Mouse (Mus musculus) kidney, embryonic 14.5 days (tissue): Measurements from ENCODE around the gene Anks1b. TPM values are rescaled to one million over a fixed set of nuclear protein-coding genes. Genes with fewer than 3 reads are reported as not detected.

ENCODE experiments used
- ATAC-seq: fragments of 200-750 bp; cut with Nextera tagmentation; 2 replicates; pipeline ENCODE4 v1.8.0; 2017; ENCODE audit warnings: moderate number of reproducible peaks, mild to moderate bottlenecking, moderate TSS enrichment, moderate library complexity; ENCODE audit not compliant: low FRiP score, low TSS enrichment
- H3K27ac ChIP-seq: fragments of 300-500 bp; sonication (generic); 2 replicates; pipeline ENCODE4 v1.5.1; 2014; ENCODE audit warnings: low read depth, mild to moderate bottlenecking, low read length, moderate library complexity, mixed read lengths
- H3K27me3 ChIP-seq: fragments of 300-500 bp; sonication (generic); 2 replicates; pipeline ENCODE4 v1.6.1; 2014; ENCODE audit warnings: mild to moderate bottlenecking, low read length; ENCODE audit not compliant: control insufficient read depth, insufficient read depth
- H3K36me3 ChIP-seq: fragments of 300-500 bp; sonication (generic); 2 replicates; pipeline ENCODE4 v1.6.1; 2014; ENCODE audit warnings: low read length, mixed read lengths; ENCODE audit not compliant: control insufficient read depth, insufficient read depth
- H3K4me1 ChIP-seq: fragments of 300-500 bp; sonication (generic); 2 replicates; pipeline ENCODE4 v1.6.1; 2014; ENCODE audit warnings: low read length, mixed read lengths; ENCODE audit not compliant: control insufficient read depth, insufficient read depth
- H3K4me2 ChIP-seq: fragments of 300-500 bp; sonication (generic); replicated peaks from 2 replicates; pipeline ENCODE4 v1.6.1; 2014; ENCODE audit warnings: low read depth, mild to moderate bottlenecking, low read length
- H3K4me3 ChIP-seq: fragments of 300-500 bp; sonication (generic); 2 replicates; pipeline ENCODE4 v1.5.1; 2014; ENCODE audit warnings: mild to moderate bottlenecking, low read length
- H3K9ac ChIP-seq: fragments of 300-500 bp; sonication (generic); 2 replicates; pipeline ENCODE4 v1.6.1; 2014; ENCODE audit warnings: low read depth, mild to moderate bottlenecking, low read length, moderate library complexity
- H3K9me3 ChIP-seq: fragments of 300-500 bp; sonication (generic); 2 replicates; pipeline ENCODE4 v1.6.1; 2016; ENCODE audit warnings: low read length; ENCODE audit not compliant: control insufficient read depth
- WGBS: fragments of 180-500 bp; shearing (Covaris S2); extraction: QIAGEN DNeasy Blood & Tissue Kit; methylation state at CpG from one replicate; pipeline ENCODE4 v1.1.7; 2014; 5-methylcytosine and 5-hydroxymethylcytosine counted together
- polyA plus RNA-seq: library from polyadenylated mRNA; unstranded; fragments of >200 nt; fragmentation: Nextera tagmentation; extraction: Ambion mirVana; gene quantifications from 2 replicates; pipeline ENCODE4 v1.2.1, GENCODE M21; 2014

The Anks1b gene
- polyA plus RNA-seq, 1 experiment from 2014 or later: 4.4 TPM

GRCm38 (mm10) chr10:89917141-89917540 lies 43.8 kb downstream of the Anks1b start:
- Histone ChIP-seq H3K27ac (no peak overlapping the region), H3K36me3 (no peaks in the 10 kb centered on the region), H3K9me3 (no peaks in the 10 kb centered on the region), H3K4me1 (no peaks in the 10 kb centered on the region), H3K4me3 (no peak overlapping the region), H3K9ac (no peak overlapping the region), H3K27me3 (no peaks in the 10 kb centered on the region), H3K4me2 (no peak overlapping the region)
- ATAC-seq: no peak
- 89% methylated on average over 1 of the region's 1 CpGs for WGBS

DNA sequence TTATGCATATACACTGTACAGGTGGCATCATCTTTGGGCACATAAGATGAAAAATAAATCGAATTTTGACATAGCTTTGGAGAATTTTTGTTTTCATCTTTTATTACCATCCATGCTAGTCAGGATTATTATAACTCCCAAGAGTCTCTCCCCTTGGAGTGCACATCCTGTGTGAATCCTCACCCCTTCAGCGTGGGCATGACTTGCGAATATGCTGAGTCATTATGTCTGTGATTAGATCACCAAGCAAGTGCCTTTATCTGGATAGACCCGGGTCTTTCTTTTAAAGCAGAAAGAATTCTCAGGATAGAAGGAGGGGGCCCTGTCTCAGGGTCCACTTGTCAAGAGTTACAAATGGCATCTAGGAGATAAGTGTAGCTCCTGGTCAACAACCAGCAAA lies 48.7 kb downstream of the Anks1b start:
- Histone ChIP-seq H3K36me3 (no peaks in the 10 kb centered on the region), H3K27me3 (no peaks in the 10 kb centered on the region), H3K9me3 (peaks cover 10% of the 10 kb centered on the region), H3K4me1 (no peaks in the 10 kb centered on the region), H3K4me2 (no peak overlapping the region), H3K27ac (no peak overlapping the region), H3K9ac (no peak overlapping the region), H3K4me3 (no peak overlapping the region)
- ATAC-seq: no peak
- WGBS: 86% methylated on average over 4 of the region's 4 CpGs

DNA sequence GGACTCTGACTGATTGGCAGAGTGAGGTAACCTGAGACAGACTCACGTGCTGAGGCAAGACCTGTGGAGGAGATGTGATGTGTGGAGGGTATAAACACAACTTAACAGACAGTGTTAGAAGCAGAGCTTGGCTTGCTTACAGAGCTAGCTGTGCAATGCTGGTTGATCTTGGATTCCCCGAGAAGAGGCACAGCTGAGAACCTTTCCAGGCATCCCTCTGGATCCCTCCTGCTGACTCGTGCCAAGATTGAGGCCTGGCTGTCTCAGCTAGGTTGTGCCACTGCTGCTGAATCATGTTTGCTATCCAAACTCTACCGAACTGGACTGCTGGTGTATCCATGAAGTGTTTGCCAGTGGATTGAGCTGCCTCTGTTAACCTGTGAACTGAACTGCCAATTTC lies 68.9 kb downstream of the Anks1b start:
- no peaks in the 10 kb centered on the region for H3K9me3 ChIP-seq
- no peak overlapping the region for H3K27ac ChIP-seq
- no peak overlapping the region for H3K4me2 ChIP-seq
- H3K4me3 ChIP-seq: no peak overlapping the region
- WGBS: 74% methylated on average over 4 of the region's 4 CpGs
- H3K4me1 ChIP-seq: no peaks in the 10 kb centered on the region
- H3K36me3 ChIP-seq: no peaks in the 10 kb centered on the region
- no peak for ATAC-seq
- no peaks in the 10 kb centered on the region for H3K27me3 ChIP-seq
- no peak overlapping the region for H3K9ac ChIP-seq

DNA sequence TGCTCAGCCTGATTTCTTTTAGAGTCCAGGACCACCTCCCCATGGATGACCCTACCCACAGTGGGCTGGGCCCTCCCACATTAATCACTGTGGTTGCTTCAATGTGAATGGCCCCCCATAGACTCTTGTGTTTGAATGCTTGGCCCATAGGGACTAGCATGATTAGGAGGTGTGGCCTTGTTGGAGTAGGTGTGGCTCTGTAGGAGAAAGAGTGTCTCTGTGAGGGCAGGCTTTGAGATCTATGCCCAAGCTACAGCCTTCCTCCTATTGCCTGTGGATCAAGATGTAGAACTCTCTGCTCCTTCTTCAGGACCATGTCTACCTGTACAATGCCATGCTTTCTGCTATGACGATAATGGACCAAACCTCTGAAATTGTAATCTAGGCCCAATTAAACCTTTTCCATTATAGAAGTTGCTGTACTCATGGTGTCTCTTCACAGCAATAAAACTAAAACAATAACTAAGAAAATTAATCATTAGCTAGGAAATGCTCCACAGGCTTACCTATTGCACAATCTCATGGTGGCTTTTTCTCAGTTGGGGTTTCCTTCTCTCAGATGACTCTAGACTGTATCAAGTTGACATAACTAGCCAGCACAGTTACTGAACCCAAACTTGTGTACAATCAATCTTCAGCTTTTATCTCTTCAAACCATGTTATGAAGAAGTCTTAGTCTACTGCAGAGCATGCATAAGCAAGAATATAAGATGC lies 73.5 kb downstream of the Anks1b start:
- H3K27me3 ChIP-seq: no peaks in the 10 kb centered on the region
- H3K36me3 ChIP-seq: no peaks in the 10 kb centered on the region
- WGBS: 100% methylated on average over 1 of the region's 1 CpGs
- no peaks in the 10 kb centered on the region for H3K9me3 ChIP-seq
- no peak overlapping the region for H3K9ac ChIP-seq
- H3K4me3 ChIP-seq: no peak overlapping the region
- H3K27ac ChIP-seq: no peak overlapping the region
- ATAC-seq: no peak
- H3K4me1 ChIP-seq: no peaks in the 10 kb centered on the region
- H3K4me2 ChIP-seq: no peak overlapping the region

GRCm38 (mm10) chr10:89974361-89974760 lies 101.1 kb downstream of the Anks1b start:
- ATAC-seq: no peak
- H3K27ac ChIP-seq: no peak overlapping the region
- no peak overlapping the region for H3K9ac ChIP-seq
- WGBS: 77% methylated on average over 4 of the region's 4 CpGs
- no peak overlapping the region for H3K4me3 ChIP-seq
- no peak overlapping the region for H3K4me2 ChIP-seq
- H3K27me3 ChIP-seq: no peaks in the 10 kb centered on the region
- H3K9me3 ChIP-seq: no peaks in the 10 kb centered on the region
- no peaks in the 10 kb centered on the region for H3K4me1 ChIP-seq
- H3K36me3 ChIP-seq: no peaks in the 10 kb centered on the region

GRCm38 (mm10) chr10:89975431-89975841 lies 102.1 kb downstream of the Anks1b start:
- Histone ChIP-seq H3K9ac (no peak overlapping the region), H3K36me3 (no peaks in the 10 kb centered on the region), H3K9me3 (no peaks in the 10 kb centered on the region), H3K27ac (no peak overlapping the region), H3K27me3 (no peaks in the 10 kb centered on the region), H3K4me1 (no peaks in the 10 kb centered on the region), H3K4me2 (no peak overlapping the region), H3K4me3 (no peak overlapping the region)
- ATAC-seq: 0 out of 2 replicates have a peak, but pooled peaks have one; percentile 46
- 53% methylated on average over 3 of the region's 3 CpGs for WGBS

DNA sequence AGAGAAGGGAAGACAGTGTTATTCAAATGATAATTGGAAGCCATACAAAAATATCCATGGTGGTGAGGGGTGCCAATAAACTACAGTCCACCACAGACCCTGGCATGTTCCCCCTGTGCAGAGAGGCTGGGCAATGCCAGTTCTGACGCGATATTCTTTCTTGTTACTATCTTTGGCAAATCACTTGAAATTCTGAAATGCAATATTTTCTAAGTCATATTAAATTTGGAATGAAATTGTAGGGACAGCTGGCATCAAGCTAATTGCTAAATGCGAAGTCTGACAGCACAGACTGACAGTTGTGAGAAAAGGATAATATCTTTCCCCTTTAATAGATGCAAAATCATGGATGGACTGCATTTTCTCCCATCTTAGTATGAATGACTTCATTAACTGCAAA lies 103.3 kb downstream of the Anks1b start:
- Histone ChIP-seq H3K27ac (no peak overlapping the region), H3K9me3 (no peaks in the 10 kb centered on the region), H3K4me1 (no peaks in the 10 kb centered on the region), H3K36me3 (no peaks in the 10 kb centered on the region), H3K27me3 (no peaks in the 10 kb centered on the region), H3K9ac (no peak overlapping the region), H3K4me2 (no peak overlapping the region), H3K4me3 (no peak overlapping the region)
- ATAC-seq: no peak
- 92% methylated on average over 3 of the region's 3 CpGs for WGBS

DNA sequence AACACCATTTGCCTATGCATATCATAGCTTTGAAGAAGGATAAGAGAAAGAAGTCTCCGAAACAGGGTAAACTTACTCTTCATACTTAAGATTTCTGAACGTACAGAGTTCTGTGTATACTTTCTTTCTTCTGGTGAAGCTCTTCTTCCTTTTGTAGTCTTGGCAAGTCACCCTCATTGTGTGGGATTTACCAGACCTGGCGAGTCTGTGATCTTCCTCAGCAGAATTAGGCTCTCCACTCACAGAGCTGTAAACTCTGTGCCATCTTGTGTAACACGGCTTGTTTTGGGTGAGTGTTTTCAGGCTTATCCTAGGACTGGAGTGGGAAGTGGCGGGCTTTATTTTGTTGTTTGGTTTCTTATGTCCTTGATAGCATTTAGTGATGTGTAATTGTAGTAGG lies 120.9 kb downstream of the Anks1b start:
- Histone ChIP-seq H3K4me3 (no peak overlapping the region), H3K27me3 (no peaks in the 10 kb centered on the region), H3K27ac (no peak overlapping the region), H3K4me2 (no peak overlapping the region), H3K4me1 (no peaks in the 10 kb centered on the region), H3K9ac (no peak overlapping the region), H3K36me3 (no peaks in the 10 kb centered on the region), H3K9me3 (no peaks in the 10 kb centered on the region)
- ATAC-seq: no peak
- 85% methylated on average over 5 of the region's 5 CpGs for WGBS

DNA sequence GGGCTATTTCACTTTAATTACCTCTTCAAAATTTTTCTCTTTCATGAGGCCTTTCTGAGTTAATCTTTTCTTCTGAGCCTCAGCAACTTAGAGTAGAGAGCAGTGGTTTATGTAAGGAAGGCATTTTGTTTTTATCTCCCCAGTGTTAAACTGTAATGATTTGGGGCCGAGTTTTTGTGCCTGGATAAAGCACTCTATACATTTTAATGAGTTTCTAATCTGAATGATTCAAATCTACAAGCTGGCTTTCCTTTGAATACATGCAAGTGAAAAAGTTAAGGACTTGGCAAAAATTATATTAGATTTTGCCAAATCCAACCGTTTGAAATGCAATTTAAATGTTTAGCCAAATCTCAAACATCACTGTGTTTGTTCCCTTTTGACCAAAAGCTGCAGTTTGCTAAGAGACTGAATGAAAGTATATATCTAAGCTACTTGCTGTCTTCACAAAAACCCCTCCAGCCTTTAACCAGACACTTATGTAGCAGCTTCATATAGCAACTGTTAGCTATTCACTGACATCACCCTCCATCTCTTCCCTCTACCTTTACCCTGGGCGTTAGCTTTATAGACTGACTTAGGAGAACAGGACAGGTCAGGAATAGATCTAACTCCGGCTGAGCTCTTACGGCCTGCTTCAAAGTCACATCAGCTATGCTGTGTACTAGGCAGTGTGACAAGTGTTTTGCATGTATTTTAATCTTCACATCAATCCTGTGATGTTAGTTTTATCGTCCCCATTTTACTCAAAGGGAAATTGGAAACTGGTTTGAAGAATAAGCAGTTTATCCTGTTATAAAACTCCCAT lies 122.5 kb downstream of the Anks1b start:
- Histone ChIP-seq H3K9me3 (no peaks in the 10 kb centered on the region), H3K9ac (no peak overlapping the region), H3K27me3 (no peaks in the 10 kb centered on the region), H3K4me1 (no peaks in the 10 kb centered on the region), H3K36me3 (no peaks in the 10 kb centered on the region), H3K4me2 (no peak overlapping the region), H3K27ac (no peak overlapping the region), H3K4me3 (no peak overlapping the region)
- 71% methylated on average over 6 of the region's 6 CpGs for WGBS
- no peak for ATAC-seq
